Mouse (Mus musculus): Measurements from ENCODE around the gene Focad. TPM values are rescaled to one million over a fixed set of nuclear protein-coding genes. Genes with fewer than 3 reads are reported as not detected.
A peak's percentile ranks its signal among the peaks of the same experiment; 100 is the strongest.

The Focad gene
- polyA plus RNA-seq, 1 experiment from 2014 or later: 18.6 TPM

MicroRNAs encoded within 50 kb of the gene (microRNA counts, 519-probe panel; counts per million panel counts)
- 1,490 counts per million, percentile 6 among the panel's probes with 10 or more counts for microRNA mmu-miR-491

Small RNA genes lying within 50 kb of the gene (microRNA-seq; reads per million reads assigned to microRNA genes)
- 1.5 reads per million for gene Mir491 (ENCODE audit: borderline number of aligned reads)

Other genes starting within 250 kb of the Focad start
- gene Mllt3, start 61.3 kb upstream of the Focad start, polyA plus RNA-seq (2014; fragmentation: Nextera tagmentation; extraction: Ambion mirVana): 47.6 and 55.0 TPM in 2 replicates